14 mouse cellular contexts compared by ENCODE assay signal in the genomic region with DNA sequence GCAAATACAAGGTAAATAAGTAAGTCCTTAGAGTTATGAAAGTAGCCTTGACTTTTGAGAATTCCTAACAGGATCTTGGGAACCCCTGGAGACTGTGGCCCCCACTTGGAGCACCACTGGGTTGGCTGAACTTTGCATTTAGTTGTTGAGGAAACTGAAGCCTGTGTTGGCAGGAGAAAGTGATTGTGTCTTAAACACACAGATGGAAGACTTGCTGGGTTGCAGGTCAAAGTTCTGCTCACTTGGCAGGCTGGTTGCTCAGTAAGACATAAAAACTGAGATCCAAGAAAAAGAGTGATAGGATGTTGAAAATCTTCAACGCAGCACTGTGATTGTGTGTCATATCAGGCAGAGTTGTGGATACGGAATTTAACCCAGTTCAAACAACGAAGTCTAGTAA.
"Had no signal": no experiment of that assay in that cellular context is flagged by ENCODE, and none has a peak within 500 bp of the region (broad histone marks: within the 10 kb centered on the region; RNA-seq: fewer than 3 reads in every experiment).

No protein-coding gene starts in this region.

- H3K27me3 ChIP-seq: kidney, embryonic 15.5 days; limb, embryonic 15.5 days; liver, embryonic 13.5 days; midbrain, embryonic 15.5 days; neural tube, embryonic 12.5 days had no signal

- H3K27ac ChIP-seq: kidney, embryonic 15.5 days; left cerebral cortex, adult 2 months; liver, embryonic 13.5 days; midbrain, embryonic 10.5 days; midbrain, embryonic 15.5 days; neural tube, embryonic 12.5 days had no signal

- ATAC-seq: inflammation-experienced regulatory T-cells, adult 6 months; lung, postnatal 0 days; midbrain, embryonic 15.5 days had no signal

- DNase-seq: liver, embryonic 13.5 days; lung, adult 18-20 months; lung, postnatal 4 days; spleen, adult 18-20 months; thymus, adult 18-20 months; thymus, postnatal 14 days had no signal

- H3K4me2 ChIP-seq: kidney, embryonic 15.5 days; limb, embryonic 15.5 days; liver, embryonic 13.5 days; midbrain, embryonic 15.5 days; neural tube, embryonic 12.5 days had no signal

- H3K9ac ChIP-seq: kidney, embryonic 15.5 days; limb, embryonic 15.5 days; liver, embryonic 13.5 days; midbrain, embryonic 15.5 days; neural tube, embryonic 12.5 days had no signal

- H3K4me1 ChIP-seq: kidney, embryonic 15.5 days; limb, embryonic 15.5 days; midbrain, embryonic 15.5 days; neural tube, embryonic 12.5 days had no signal

- H3K4me3 ChIP-seq: kidney, embryonic 15.5 days; left cerebral cortex, adult 2 months; limb, embryonic 15.5 days; liver, embryonic 13.5 days; midbrain, embryonic 10.5 days; midbrain, embryonic 15.5 days; neural tube, embryonic 12.5 days had no signal

- H3K9me3 ChIP-seq: kidney, embryonic 15.5 days; limb, embryonic 15.5 days; liver, embryonic 13.5 days; midbrain, embryonic 10.5 days; midbrain, embryonic 15.5 days; neural tube, embryonic 12.5 days had no signal

- H3K36me3 ChIP-seq: kidney, embryonic 15.5 days; limb, embryonic 15.5 days; liver, embryonic 13.5 days; midbrain, embryonic 10.5 days; midbrain, embryonic 15.5 days; neural tube, embryonic 12.5 days had no signal
